Mouse (Mus musculus) liver, embryonic 14.5 days (tissue): Measurements from ENCODE around the gene Sigmar1. TPM values are rescaled to one million over a fixed set of nuclear protein-coding genes. Genes with fewer than 3 reads are reported as not detected.
"Not testable (repeated sequence)": the region's sequence is repeated elsewhere in the genome, so short reads cannot be mapped to it uniquely, and the experiment has no call there.

ENCODE experiments used
- ATAC-seq: fragments of 200-750 bp; cut with Nextera tagmentation; 2 replicates; pipeline ENCODE4 v1.8.0; 2017; ENCODE audit warnings: moderate number of reproducible peaks, mild to moderate bottlenecking, moderate library complexity; ENCODE audit not compliant: insufficient read depth
- DNase-seq, 3 experiments: peaks; one replicate each; pipeline ENCODE4 v3.0.0-alpha.2; 2012 to 2013; ENCODE audit warnings: low read depth in 3 of 3, low spot score in 3 of 3
- H3K27ac ChIP-seq: fragments of 300-500 bp; sonication (generic); 2 replicates; pipeline ENCODE4 v1.5.1; 2014; ENCODE audit warnings: moderate library complexity, mild to moderate bottlenecking, control low read depth, inconsistent platforms
- H3K27me3 ChIP-seq: fragments of 300-500 bp; sonication (generic); 2 replicates; pipeline ENCODE4 v1.6.1; 2014; ENCODE audit warnings: mild to moderate bottlenecking, low read length, moderate library complexity; ENCODE audit not compliant: control insufficient read depth, insufficient read depth
- H3K36me3 ChIP-seq: fragments of 300-500 bp; sonication (generic); replicated peaks from 2 replicates; pipeline ENCODE4 v1.6.1; 2014; ENCODE audit warnings: low read depth; ENCODE audit not compliant: control insufficient read depth, insufficient read depth
- H3K4me1 ChIP-seq, 2 experiments: fragments of 200-500 bp in 1 of 2; fragments of 300-500 bp in 1 of 2; sonication (generic) in 1 of 2; replicated peaks; 2 replicates each; pipeline ENCODE4 v1.6.1; 2012 to 2014; ENCODE audit warnings: antibody characterized with exemption in 1 of 2, inconsistent platforms in 1 of 2, low read length in 1 of 2; ENCODE audit not compliant: control insufficient read depth in 2 of 2, insufficient read depth in 2 of 2
- H3K4me2 ChIP-seq: fragments of 300-500 bp; sonication (generic); 2 replicates; pipeline ENCODE4 v1.6.1; 2014; ENCODE audit warnings: low read depth, mild to moderate bottlenecking, control low read depth, moderate library complexity
- H3K4me3 ChIP-seq, 2 experiments: fragments of 200-500 bp in 1 of 2; fragments of 300-500 bp in 1 of 2; sonication (generic) in 1 of 2; 2 replicates each; pipeline ENCODE4 v1.5.1; 2012 to 2014; ENCODE audit warnings: low read depth in 2 of 2, low read length in 2 of 2, mild to moderate bottlenecking in 2 of 2, control low read depth in 1 of 2, inconsistent platforms in 1 of 2, moderate library complexity in 1 of 2; ENCODE audit not compliant: insufficient read depth in 1 of 2
- H3K9ac ChIP-seq: fragments of 300-500 bp; sonication (generic); replicated peaks from 2 replicates; pipeline ENCODE4 v1.6.1; 2014; ENCODE audit warnings: mild to moderate bottlenecking, control low read depth, moderate library complexity
- H3K9me3 ChIP-seq: fragments of 300-500 bp; sonication (generic); 2 replicates; pipeline ENCODE4 v1.6.1; 2016; ENCODE audit warnings: low read length, mixed read lengths; ENCODE audit not compliant: control insufficient read depth
- CTCF ChIP-seq: IDR thresholded peaks from 2 replicates; pipeline ENCODE4 v1.5.1; 2016; ENCODE audit warnings: antibody characterized with exemption, low read depth, control low read depth
- EP300 ChIP-seq: IDR thresholded peaks from 2 replicates; pipeline ENCODE4 v1.6.1; 2016; ENCODE audit warnings: antibody characterized with exemption, low read depth
- WGBS: fragments of 180-500 bp; shearing (Covaris S2); extraction: QIAGEN DNeasy Blood & Tissue Kit; methylation state at CpG from one replicate; pipeline ENCODE4 v1.1.7; 2014; ENCODE audit not compliant: insufficient replicate concordance; 5-methylcytosine and 5-hydroxymethylcytosine counted together
- polyA plus RNA-seq, 2 experiments: library from polyadenylated mRNA; depleted of rRNA in 1 of 2; stranded (reverse) in 1 of 2; unstranded in 1 of 2; fragments of >200 nt; fragmentation: Nextera tagmentation in 1 of 2; extraction: Ambion mirVana in 1 of 2; gene quantifications; 2 replicates each; pipeline versions ENCODE4 v1.2.1 to v1.2.3; 2012 to 2014

Sigmar1 gene
- polyA plus RNA-seq, 2 experiments = 24.4 to 36.0 TPM

GRCm38 (mm10) chr4:41710229-41710628 is 45.7 kb downstream of the Sigmar1 start:
- Histone ChIP-seq H3K4me3 (no peak overlapping the region), H3K36me3 (no peaks in the 10 kb centered on the region), H3K4me1 (peaks cover 9 to 13% of the 10 kb centered on the region in 2 experiments), H3K27me3 (no peaks in the 10 kb centered on the region), H3K27ac (no peak overlapping the region), H3K4me2 (no peak overlapping the region), H3K9me3 (no peaks in the 10 kb centered on the region), H3K9ac (no peak overlapping the region)
- WGBS = 58% methylated on average over 4 of the region's 4 CpGs
- ATAC-seq = no peak
- no peak for DNase-seq
- peak; percentile 29; the same call in 1 of the 2 replicates for TF ChIP-seq CTCF
- TF ChIP-seq EP300 = no peak

GRCm38 (mm10) chr4:41708192-41708745 is 47.7 kb downstream of the Sigmar1 start:
- ATAC-seq (no peak), DNase-seq (no peak)
- H3K4me2 ChIP-seq = no peak overlapping the region
- no peak overlapping the region for H3K4me3 ChIP-seq
- peaks cover 5% of the 10 kb centered on the region in 2 experiments for H3K4me1 ChIP-seq
- peak; percentile 44; the same call in 1 of the 2 replicates for TF ChIP-seq CTCF
- TF ChIP-seq EP300 = no peak
- H3K9me3 ChIP-seq = no peaks in the 10 kb centered on the region
- 40% methylated on average over 8 of the region's 8 CpGs for WGBS
- H3K27me3 ChIP-seq = no peaks in the 10 kb centered on the region
- H3K9ac ChIP-seq = no peak overlapping the region
- no peaks in the 10 kb centered on the region for H3K36me3 ChIP-seq
- H3K27ac ChIP-seq = no peak overlapping the region

DNA sequence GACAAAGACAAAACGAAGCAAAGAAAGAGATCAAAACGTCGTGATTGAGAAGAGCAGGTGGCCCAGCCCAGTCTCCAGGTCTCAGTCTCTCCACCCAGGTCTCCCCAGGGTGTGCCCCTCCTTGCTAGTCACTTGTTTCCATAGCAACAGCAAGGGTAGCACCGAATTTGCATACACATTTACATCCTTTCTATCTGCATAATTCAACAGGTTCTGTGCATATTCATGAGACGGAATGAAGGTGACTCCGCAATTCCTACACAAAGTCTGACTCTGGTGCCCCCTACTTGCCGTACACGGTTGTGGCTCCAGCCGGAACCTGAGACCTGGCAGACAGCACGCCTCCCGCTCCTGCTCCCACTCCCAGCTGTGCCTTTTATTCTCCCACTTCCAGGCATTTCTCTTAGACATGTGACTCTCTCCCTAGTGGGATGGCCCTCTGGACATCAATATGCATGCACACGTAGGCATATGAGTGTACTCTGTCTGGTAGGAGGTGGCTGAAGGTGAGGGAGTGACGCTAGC is 48.9 kb downstream of the Sigmar1 start:
- no peak overlapping the region for H3K4me2 ChIP-seq
- H3K27me3 ChIP-seq = no peaks in the 10 kb centered on the region
- DNase-seq (peak in 2 of 3 experiments; percentile 24 to 33), ATAC-seq (peak; percentile 57; the same call in 1 of the 2 replicates)
- H3K27ac ChIP-seq = no peak overlapping the region
- TF ChIP-seq CTCF (peak; percentile 73), EP300 (no peak)
- no peaks in the 10 kb centered on the region for H3K9me3 ChIP-seq
- no peak overlapping the region for H3K9ac ChIP-seq
- no peaks in the 10 kb centered on the region for H3K36me3 ChIP-seq
- H3K4me3 ChIP-seq = no peak overlapping the region
- H3K4me1 ChIP-seq = no peaks in the 10 kb centered on the region
- WGBS = 5% methylated on average over 13 of the region's 13 CpGs

GRCm38 (mm10) chr4:41705922-41706754 is 49.8 kb downstream of the Sigmar1 start:
- Histone ChIP-seq H3K4me3 (no peak overlapping the region), H3K36me3 (no peaks in the 10 kb centered on the region), H3K4me1 (no peaks in the 10 kb centered on the region), H3K27me3 (no peaks in the 10 kb centered on the region), H3K4me2 (no peak overlapping the region), H3K27ac (no peak overlapping the region), H3K9me3 (no peaks in the 10 kb centered on the region), H3K9ac (no peak overlapping the region)
- ATAC-seq (no peak), DNase-seq (no peak)
- 63% methylated on average over 19 of the region's 19 CpGs for WGBS
- TF ChIP-seq EP300 (no peak), CTCF (no peak)

DNA sequence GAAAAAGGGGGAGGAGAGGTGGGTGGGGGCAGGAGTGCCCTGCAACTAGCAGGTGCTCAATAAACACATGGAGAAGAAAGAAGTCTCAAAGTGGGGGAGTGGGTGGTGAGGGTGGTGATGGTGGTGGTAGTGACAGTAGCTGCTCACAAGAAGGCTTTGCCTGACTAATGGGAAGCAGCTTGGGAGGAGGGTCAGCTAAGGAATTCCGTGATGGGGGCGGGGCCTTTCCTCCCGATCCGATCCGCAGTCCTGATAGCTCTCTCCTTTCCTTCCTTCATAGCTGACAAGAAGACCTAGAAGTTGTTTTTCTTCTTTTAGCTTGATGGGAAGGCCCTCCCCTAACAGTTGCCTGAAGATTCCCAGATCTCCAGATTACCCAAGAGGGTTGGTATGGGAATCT is 51.3 kb downstream of the Sigmar1 start:
- H3K36me3 ChIP-seq = no peaks in the 10 kb centered on the region
- no peak overlapping the region for H3K9ac ChIP-seq
- no peaks in the 10 kb centered on the region for H3K9me3 ChIP-seq
- WGBS = 7% methylated on average over 5 of the region's 5 CpGs
- H3K27ac ChIP-seq = no peak overlapping the region
- ATAC-seq (no peak), DNase-seq (no peak)
- no peaks in the 10 kb centered on the region for H3K4me1 ChIP-seq
- H3K27me3 ChIP-seq = no peaks in the 10 kb centered on the region
- H3K4me3 ChIP-seq = no peak overlapping the region
- H3K4me2 ChIP-seq = no peak overlapping the region
- TF ChIP-seq EP300 = no peak
- TF ChIP-seq CTCF = no peak

DNA sequence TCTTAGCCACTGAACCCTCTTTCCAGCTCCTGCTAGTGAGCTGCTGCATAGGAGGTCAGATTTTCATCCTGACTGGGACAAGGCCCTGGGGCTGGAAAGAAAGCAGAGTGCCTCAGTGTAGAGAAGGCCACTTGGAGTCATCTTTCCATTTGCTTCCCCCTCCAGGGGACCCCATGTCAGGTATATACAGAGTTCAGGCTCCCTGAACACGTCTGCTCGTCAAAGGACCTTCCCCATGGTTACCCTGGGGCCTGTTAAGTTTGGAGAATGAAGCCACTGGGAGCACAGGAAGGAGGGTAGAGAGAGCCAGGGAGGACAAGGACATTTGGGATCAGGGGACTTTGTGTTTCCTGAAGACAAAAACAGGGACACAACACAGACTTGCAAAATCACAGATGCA is 53.7 kb downstream of the Sigmar1 start:
- not testable (repeated sequence) for H3K4me2 ChIP-seq, H3K9me3 ChIP-seq, H3K4me1 ChIP-seq, DNase-seq, H3K27ac ChIP-seq, ATAC-seq, H3K36me3 ChIP-seq, H3K4me3 ChIP-seq, H3K27me3 ChIP-seq, H3K9ac ChIP-seq
- 43% methylated on average over 2 of the region's 2 CpGs for WGBS

DNA sequence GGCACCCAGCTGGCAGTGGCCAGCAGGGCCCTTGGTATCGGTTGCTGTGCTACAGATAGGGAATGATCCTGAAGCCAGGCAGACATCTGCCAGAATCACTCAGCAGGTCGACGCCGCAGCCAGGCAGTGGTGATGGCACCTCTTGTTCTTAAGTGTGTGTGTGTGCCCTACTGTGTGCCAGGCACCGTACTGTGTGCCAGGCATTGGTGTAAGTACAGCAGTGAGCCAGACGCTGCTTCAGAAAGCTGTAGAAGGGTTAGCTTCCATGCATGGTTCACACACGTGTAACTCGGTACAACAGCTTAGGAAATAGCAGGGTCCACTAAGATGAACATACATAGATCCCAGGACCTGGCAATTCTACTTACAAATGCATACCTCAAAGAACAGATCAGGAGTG is 55.7 kb downstream of the Sigmar1 start:
- WGBS = 86% methylated on average over 2 of the region's 8 CpGs
- not testable (repeated sequence) for H3K4me1 ChIP-seq, H3K4me2 ChIP-seq, H3K4me3 ChIP-seq, H3K36me3 ChIP-seq, H3K27me3 ChIP-seq, H3K27ac ChIP-seq, H3K9ac ChIP-seq, DNase-seq, ATAC-seq, H3K9me3 ChIP-seq
